Mouse (Mus musculus): ENCODE measurements at regions not wholly inside any gene's neighbourhood (a gene's known extent, or its start where the extent isn't known, plus 50 kb on each side); places are given as distances from the start of the nearest gene placed in this dataset.

DNA sequence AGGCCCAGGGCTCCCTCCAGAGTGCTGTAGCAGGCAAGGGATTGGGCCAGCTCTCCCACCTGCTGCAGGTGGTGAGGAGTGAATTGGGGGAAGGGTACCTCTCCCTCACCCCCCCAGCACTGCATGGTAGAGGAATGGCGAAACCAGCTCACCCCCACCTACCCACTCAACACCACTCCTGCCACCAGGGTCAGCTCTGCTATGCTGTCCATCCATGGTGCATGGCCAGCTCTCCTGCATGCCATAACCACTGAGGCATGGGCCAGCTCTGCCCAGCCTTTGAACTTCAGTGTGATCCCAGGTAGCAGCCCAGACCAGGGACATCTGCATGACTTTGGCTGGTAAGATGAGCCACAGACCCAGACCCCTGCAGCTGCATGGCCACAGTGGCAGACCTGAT is 168.5 kb upstream of the Sesn3 start:
- no peak for TF ChIP-seq CTCF (IDR thresholded peaks at IDR 0.05; ENCODE audit: low read depth)
- no peak for TF ChIP-seq EP300 (IDR thresholded peaks at IDR 0.05; ENCODE audit: low read depth)

Data from liver, embryonic 14.5 days (tissue).